Mouse (Mus musculus) midbrain, embryonic 10.5 days (tissue): ENCODE measurements around the gene Gsap. TPM values are rescaled to one million over a fixed set of nuclear protein-coding genes. Genes with fewer than 3 reads are reported as not detected.
A peak's percentile ranks its signal among the peaks of the same experiment; 100 is the strongest.
"Not testable (repeated sequence)": the region's sequence is repeated elsewhere in the genome, so short reads cannot be mapped to it uniquely, and the experiment has no call there.

ENCODE experiments used
- DNase-seq: peaks from one replicate; pipeline ENCODE4 v3.0.0-alpha.2; 2017; ENCODE audit warnings: low spot score
- H3K27ac ChIP-seq: fragments of 300-500 bp; sonication (generic); replicated peaks from 2 replicates; pipeline ENCODE4 v1.5.1; 2016; ENCODE audit warnings: mild to moderate bottlenecking
- H3K27me3 ChIP-seq: fragments of 300-500 bp; sonication (generic); 2 replicates; pipeline ENCODE4 v1.6.1; 2016; ENCODE audit warnings: low read depth, mild to moderate bottlenecking; ENCODE audit not compliant: poor library complexity, severe bottlenecking
- H3K36me3 ChIP-seq: fragments of 300-500 bp; sonication (generic); 2 replicates; pipeline ENCODE4 v1.6.1; 2016; ENCODE audit warnings: mild to moderate bottlenecking, moderate library complexity
- H3K4me1 ChIP-seq: fragments of 300-500 bp; sonication (generic); 2 replicates; pipeline ENCODE4 v1.6.1; 2016
- H3K4me3 ChIP-seq: fragments of 300-500 bp; sonication (generic); 2 replicates; pipeline ENCODE4 v1.5.1; 2016; ENCODE audit warnings: mild to moderate bottlenecking, moderate library complexity
- H3K9me3 ChIP-seq: fragments of 300-500 bp; sonication (generic); replicated peaks from 2 replicates; pipeline ENCODE4 v1.6.1; 2016; ENCODE audit warnings: mild to moderate bottlenecking
- WGBS: fragments of 180-500 bp; shearing (Covaris S2); methylation state at CpG from one replicate; pipeline ENCODE4 v1.1.7; 2016; 5-methylcytosine and 5-hydroxymethylcytosine counted together
- polyA plus RNA-seq: library from polyadenylated mRNA; unstranded; fragments of >200 nt; fragmentation: Nextera tagmentation; extraction: Ambion mirVana; gene quantifications from 2 replicates; pipeline ENCODE4 v1.2.1, GENCODE M21; 2016

Gene Gsap
- polyA plus RNA-seq, 1 experiment from 2014 or later, result 1.6 TPM

DNA sequence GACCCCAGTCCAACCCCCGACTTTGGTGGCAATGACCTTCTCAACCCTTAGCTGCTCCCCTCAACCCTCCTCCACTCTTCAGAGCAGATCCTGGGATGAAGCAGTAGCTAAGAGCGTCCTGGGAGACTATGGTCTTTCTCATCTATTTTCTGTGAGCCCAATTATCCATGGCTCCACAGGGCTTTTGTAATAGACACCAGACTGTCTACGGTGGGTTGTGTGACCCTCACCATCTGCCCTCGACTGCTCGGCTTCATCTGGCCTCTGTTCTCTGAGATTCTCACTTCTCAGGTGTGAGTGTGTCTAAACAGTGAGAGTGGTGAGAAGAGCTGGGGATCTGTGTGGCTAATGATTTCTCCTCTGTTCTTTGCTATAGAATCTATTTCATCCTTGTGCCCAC is 121.1 kb downstream of the Gsap start:
- no peak for DNase-seq
- 76% methylated on average over 5 of the region's 5 CpGs for WGBS
- Histone ChIP-seq H3K9me3 (no peaks in the 10 kb centered on the region), H3K4me3 (no peak overlapping the region), H3K27ac (no peak overlapping the region), H3K4me1 (peaks cover 7% of the 10 kb centered on the region; the same call in 1 of the 2 replicates), H3K27me3 (no peaks in the 10 kb centered on the region), H3K36me3 (no peaks in the 10 kb centered on the region)

DNA sequence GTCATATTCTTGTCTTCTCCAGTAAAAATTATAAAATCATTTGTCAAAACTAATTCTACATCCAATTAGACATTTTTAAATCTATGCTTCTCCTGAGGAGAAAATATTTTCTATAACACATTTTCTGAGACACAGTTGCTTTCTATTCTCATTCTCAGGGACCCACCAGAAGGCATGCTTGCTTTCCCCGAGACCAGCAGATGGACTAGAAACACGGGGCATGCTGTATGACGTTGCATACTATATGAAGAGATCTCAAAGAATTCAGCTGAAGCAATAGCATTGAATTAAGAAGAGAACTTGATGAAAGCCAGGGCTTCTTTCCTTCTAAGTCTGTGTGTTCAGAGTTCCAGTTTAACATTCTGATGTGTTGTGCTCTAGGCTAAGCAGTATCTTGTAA is 128.6 kb downstream of the Gsap start:
- Histone ChIP-seq H3K4me1 (no peaks in the 10 kb centered on the region), H3K9me3 (no peaks in the 10 kb centered on the region), H3K36me3 (no peaks in the 10 kb centered on the region), H3K27ac (no peak overlapping the region), H3K27me3 (no peaks in the 10 kb centered on the region), H3K4me3 (no peak overlapping the region)
- DNase-seq, result no peak
- 83% methylated on average over 3 of the region's 3 CpGs for WGBS

DNA sequence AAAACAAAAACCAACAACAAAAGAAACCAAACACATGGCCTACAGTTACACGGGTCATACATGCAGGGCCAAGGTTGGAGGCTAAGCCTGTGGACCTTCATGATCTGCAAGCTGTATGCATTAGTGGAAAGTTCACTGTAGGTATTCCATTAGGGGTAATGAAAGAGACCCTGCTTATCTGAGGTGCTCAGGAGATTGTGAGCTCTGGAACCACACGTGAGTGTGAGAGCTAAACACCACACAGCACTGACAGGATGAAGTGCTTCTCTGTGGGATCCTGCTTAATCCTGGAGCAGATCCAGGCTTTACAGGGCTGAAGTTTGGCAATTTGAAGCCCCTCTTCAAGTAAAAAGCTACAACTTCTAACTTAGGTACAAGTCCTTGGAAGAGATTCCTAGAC is 134.1 kb downstream of the Gsap start:
- Histone ChIP-seq H3K4me3 (no peak overlapping the region), H3K36me3 (no peaks in the 10 kb centered on the region), H3K27ac (no peak overlapping the region), H3K27me3 (no peaks in the 10 kb centered on the region), H3K9me3 (no peaks in the 10 kb centered on the region), H3K4me1 (no peaks in the 10 kb centered on the region)
- DNase-seq, result no peak
- 86% methylated on average over 2 of the region's 2 CpGs for WGBS

DNA sequence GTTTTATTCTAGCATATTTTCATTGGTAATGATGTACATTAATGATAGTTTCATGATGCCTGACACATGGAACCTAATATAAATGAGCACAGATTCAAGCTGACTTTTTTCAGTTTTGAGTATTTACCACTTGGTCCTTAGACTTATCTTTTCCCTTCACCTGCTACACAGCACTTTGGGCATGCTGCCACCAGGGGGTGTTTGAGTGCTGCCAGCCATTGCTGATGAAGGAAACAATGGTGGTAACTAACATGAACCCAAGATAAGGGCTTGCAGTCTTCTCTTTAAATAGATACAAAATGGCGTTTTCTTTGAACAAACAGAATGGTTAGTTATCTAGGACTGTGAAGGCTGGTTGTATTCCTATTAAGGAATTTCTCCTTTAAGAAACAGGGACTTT is 140.4 kb downstream of the Gsap start:
- H3K4me3 ChIP-seq, result no peak overlapping the region
- H3K36me3 ChIP-seq, result no peaks in the 10 kb centered on the region
- DNase-seq, result peak; percentile 66
- no peaks in the 10 kb centered on the region for H3K9me3 ChIP-seq
- H3K4me1 ChIP-seq, result peaks cover 20% of the 10 kb centered on the region
- H3K27me3 ChIP-seq, result no peaks in the 10 kb centered on the region
- WGBS, result 49% methylated on average over 1 of the region's 1 CpGs
- no peak overlapping the region for H3K27ac ChIP-seq

DNA sequence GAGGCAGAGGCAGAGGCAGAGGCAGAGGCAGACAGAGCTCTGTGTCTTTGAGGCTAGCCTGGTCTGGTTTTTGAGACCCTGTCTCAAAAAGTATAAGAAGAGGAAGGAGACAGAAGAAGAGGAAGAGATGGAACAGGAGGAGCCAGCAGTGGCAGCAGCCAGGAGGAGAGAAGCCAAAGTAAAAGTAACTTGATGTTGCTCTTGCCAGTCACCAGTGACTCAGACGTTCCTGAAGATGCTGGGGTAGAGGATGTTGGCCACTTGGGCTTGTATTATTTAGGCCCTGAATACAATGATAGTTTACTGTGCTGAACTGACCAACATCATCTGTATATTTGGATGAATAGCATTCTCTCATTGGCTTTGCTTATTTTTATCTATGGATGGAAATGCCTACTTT is 142.5 kb downstream of the Gsap start:
- no peak for DNase-seq
- Histone ChIP-seq H3K27me3 (no peaks in the 10 kb centered on the region), H3K36me3 (no peaks in the 10 kb centered on the region), H3K9me3 (no peaks in the 10 kb centered on the region), H3K4me3 (no peak overlapping the region), H3K4me1 (peaks cover 20% of the 10 kb centered on the region), H3K27ac (no peak overlapping the region)
- 86% methylated on average over 1 of the region's 1 CpGs for WGBS

DNA sequence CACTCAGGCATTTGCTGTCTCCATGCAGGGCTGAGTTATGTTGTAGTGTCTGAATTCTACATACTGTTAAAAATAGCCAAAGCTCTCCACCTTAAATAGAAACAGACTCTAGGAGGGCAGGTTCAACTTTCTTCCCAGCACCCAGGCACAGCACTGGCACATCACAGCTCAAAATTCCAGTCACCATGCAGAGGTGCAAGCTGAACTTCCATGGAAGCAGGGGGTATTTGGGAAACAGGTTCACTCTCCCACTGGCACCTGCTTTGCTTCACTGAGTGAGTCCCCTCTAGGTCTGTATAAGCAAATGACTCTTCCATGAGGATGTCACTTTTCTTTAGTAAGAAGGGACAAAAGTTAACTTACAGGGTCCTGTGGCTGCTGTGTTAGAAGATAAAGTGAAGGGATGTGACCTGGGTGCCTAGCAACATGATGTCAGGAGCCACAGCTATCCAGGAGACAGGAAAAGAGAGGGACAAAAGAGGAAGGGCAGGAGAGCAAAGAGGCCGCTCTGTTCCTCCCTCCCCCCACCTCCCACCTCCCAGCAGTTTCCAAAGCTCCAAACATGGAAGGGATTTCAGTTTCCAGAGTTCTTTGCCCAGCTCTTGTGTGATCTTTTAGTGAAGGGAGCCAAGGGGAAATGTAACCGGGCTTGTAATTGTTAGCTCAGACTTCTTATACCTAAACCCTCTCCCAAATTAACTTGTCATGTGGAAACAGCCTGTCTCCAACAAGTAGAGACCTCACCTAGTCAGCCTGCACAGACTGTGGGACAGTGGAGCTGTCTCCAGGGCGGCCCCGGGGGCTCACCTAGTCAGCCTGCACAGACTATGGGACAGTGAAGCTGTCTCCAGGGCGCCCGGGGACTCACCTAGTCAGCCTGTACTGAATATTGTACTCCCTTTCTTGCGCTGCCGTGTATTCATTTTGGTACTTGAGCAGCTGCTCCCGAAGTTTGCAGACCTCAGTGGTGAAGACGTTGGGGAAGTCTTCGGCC is 143.9 kb downstream of the Gsap start:
- 42% methylated on average over 11 of the region's 11 CpGs for WGBS
- Histone ChIP-seq H3K9me3 (0 out of 2 replicates have a peak, but pooled peaks cover 3% of the 10 kb centered on the region), H3K4me3 (0 out of 2 replicates have a peak overlapping the region, but pooled peaks have one; percentile 21), H3K27ac (peak overlapping the region; percentile 78), H3K4me1 (peaks cover 20% of the 10 kb centered on the region), H3K27me3 (no peaks in the 10 kb centered on the region), H3K36me3 (no peaks in the 10 kb centered on the region)
- peak; percentile 26 for DNase-seq

DNA sequence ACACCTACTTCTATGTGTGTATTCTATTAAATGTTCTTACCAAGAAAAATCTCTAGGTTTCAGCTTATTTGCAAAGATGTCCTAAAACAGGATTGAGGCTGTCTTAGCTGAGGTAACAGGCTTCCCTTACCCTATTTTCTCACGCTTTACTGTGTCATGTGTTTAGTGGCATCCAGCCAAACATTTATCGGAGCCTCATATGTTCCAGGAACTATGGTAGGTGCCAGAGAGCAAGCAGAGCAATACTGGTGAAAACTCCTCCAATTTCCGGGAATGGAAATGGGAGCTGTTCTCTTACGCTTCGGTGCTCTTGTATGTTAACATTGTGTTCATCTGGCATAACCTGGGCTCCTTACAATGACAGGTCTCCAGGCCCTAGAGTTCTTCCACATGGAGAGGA is 145.6 kb downstream of the Gsap start:
- Histone ChIP-seq H3K27ac (no peak overlapping the region), H3K36me3 (no peaks in the 10 kb centered on the region), H3K9me3 (0 out of 2 replicates have a peak, but pooled peaks cover 3% of the 10 kb centered on the region), H3K4me1 (peaks cover 20% of the 10 kb centered on the region), H3K27me3 (no peaks in the 10 kb centered on the region), H3K4me3 (no peak overlapping the region)
- 92% methylated on average over 5 of the region's 5 CpGs for WGBS
- DNase-seq, result no peak

DNA sequence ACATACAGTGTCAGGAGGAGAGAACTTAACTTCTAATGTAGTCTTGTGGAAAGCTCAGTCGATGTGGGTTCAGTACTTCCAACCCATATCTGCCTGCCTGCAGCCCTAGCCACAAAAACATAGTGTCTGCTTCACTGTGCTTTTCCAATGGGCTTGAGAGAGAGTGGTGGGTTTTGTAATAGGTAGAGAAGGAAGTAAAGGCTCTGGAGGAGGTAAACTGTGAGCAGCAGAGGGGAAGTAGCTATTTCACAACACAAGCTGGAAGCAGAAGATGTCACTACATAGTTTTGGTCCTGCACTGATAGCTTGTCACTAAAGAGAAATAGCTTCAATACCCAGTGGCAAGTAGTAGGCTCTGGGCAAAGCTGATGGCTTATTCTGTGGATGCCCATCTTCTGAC is 146.1 kb downstream of the Gsap start:
- 0 out of 2 replicates have a peak, but pooled peaks cover 3% of the 10 kb centered on the region for H3K9me3 ChIP-seq
- no peak for DNase-seq
- WGBS, result 92% methylated on average over 1 of the region's 1 CpGs
- no peaks in the 10 kb centered on the region for H3K36me3 ChIP-seq
- H3K4me1 ChIP-seq, result peaks cover 20% of the 10 kb centered on the region
- H3K27me3 ChIP-seq, result no peaks in the 10 kb centered on the region
- no peak overlapping the region for H3K27ac ChIP-seq
- no peak overlapping the region for H3K4me3 ChIP-seq

DNA sequence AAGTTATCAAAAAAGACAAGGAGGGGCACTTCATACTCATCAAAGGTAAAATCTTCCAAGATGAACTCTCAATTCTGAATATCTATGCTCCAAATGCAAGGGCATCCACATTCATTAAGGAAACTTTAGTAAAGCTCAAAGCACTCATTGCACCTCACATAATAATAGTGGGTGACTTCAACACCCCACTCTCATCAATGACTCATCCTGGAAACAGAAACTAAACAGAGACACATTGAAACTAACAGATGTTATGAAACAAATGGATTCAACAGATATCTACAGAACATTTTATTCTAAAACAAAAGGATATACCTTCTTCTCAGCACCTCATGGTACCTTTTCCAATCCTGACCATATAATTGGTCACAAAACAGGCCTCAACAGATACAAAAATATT is 156.2 kb downstream of the Gsap start:
- H3K27me3 ChIP-seq, H3K4me1 ChIP-seq, DNase-seq, H3K36me3 ChIP-seq, H3K9me3 ChIP-seq, H3K4me3 ChIP-seq, H3K27ac ChIP-seq: not testable (repeated sequence)

DNA sequence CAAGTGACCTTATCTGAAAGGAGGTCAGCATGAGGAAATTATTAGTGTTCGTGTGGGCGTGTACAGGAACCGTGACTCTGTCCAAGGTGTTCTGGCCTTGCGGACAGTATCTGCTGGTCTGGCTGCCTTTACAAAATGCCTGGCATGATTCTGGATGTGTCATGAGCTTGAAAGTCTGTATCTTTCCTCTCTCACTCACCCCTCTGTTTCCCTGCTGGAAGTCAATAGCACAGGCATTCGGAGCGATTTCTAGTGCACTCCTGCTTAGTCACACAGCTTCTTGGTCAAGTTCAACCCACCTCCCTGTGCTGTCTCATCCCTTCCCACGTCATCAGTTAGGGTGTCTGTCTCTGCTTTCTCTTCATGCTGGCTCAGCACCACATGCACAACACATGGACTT is 162.3 kb downstream of the Gsap start:
- Histone ChIP-seq H3K27me3 (no peaks in the 10 kb centered on the region), H3K4me3 (no peak overlapping the region), H3K36me3 (no peaks in the 10 kb centered on the region), H3K4me1 (peaks cover 3% of the 10 kb centered on the region), H3K9me3 (no peaks in the 10 kb centered on the region), H3K27ac (no peak overlapping the region)
- 90% methylated on average over 7 of the region's 7 CpGs for WGBS
- DNase-seq, result no peak

DNA sequence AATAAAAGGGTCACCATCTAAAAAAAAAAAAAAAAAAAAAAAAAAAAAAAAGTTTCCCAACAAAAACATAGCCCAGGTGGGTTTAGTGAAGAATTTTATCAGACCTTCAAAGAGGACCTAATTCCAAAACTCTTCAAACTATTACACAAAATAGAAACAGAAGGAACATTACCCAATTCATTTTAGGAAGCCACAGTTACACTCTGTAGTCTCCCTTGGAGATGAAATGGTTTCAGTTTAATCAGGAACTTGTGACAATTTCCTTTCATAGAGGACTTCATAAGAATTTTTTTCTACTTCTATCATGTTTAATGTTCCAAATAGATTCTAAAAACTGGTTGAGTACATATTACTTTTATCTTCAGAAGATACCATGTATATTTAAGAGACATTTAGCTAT is 165.6 kb downstream of the Gsap start:
- no peaks in the 10 kb centered on the region for H3K36me3 ChIP-seq
- no peak overlapping the region for H3K4me3 ChIP-seq
- H3K27me3 ChIP-seq, result no peaks in the 10 kb centered on the region
- H3K27ac ChIP-seq, result no peak overlapping the region
- peaks cover 20% of the 10 kb centered on the region for H3K4me1 ChIP-seq
- DNase-seq, result no peak
- H3K9me3 ChIP-seq, result no peaks in the 10 kb centered on the region

DNA sequence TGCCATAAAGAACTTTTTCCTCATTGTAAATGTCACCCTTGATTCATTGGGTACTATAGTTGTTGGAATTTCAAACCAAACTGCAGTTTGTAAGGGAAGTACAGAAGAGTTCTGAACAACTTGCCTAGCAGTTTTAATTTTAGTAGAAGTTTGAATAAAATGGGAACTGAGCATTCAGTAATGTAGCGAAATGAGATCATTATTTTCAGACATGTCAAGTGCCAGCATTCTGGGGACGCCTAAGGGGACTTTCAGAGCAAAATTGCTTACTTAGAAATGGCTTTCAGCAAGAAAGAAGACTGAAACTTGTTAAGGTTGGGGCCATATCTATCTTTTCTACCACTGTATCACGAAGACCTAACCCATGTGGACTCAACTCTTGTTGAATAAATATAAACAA is 172.6 kb downstream of the Gsap start:
- no peak overlapping the region for H3K4me3 ChIP-seq
- 87% methylated on average over 3 of the region's 3 CpGs for WGBS
- peaks cover 15% of the 10 kb centered on the region for H3K4me1 ChIP-seq
- H3K36me3 ChIP-seq, result no peaks in the 10 kb centered on the region
- H3K9me3 ChIP-seq, result no peaks in the 10 kb centered on the region
- no peaks in the 10 kb centered on the region for H3K27me3 ChIP-seq
- no peak overlapping the region for H3K27ac ChIP-seq
- no peak for DNase-seq

DNA sequence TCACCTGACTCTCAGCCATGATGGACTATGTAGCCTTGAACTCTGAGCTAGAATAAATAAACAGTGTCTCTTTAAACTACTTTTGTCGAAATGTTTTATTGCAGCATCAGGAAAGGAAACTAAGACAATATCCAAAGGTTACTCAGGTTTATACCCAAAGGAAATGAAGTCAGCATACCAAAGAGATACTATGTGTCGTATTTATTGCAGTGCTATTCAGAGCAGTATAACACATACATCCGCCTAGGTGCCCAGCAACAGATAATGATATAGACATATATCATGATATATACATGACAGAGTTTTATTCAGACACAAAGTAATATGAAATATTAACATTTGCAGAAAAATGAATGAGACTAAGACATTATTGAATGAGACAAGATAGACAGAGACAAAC is 177.3 kb downstream of the Gsap start:
- no peak for DNase-seq
- Histone ChIP-seq H3K4me1 (peaks cover 14% of the 10 kb centered on the region), H3K27ac (no peak overlapping the region), H3K9me3 (no peaks in the 10 kb centered on the region), H3K4me3 (no peak overlapping the region), H3K36me3 (no peaks in the 10 kb centered on the region), H3K27me3 (no peaks in the 10 kb centered on the region)
- WGBS, result 88% methylated on average over 3 of the region's 3 CpGs
